Mouse (Mus musculus) small intestine, adult 2 months (tissue): Measurements from ENCODE around the gene Litaf.

ENCODE experiments used
- CTCF ChIP-seq: fragments of 200-500 bp; IDR thresholded peaks from 2 replicates; pipeline ENCODE4 v1.5.1; 2012; ENCODE audit warnings: low read depth, mild to moderate bottlenecking, control low read depth, inconsistent platforms, low read length, moderate library complexity, mixed read lengths; ENCODE audit not compliant: insufficient replicate concordance, insufficient read length; ENCODE audit errors: extremely low read depth
- POLR2A ChIP-seq: fragments of 200-500 bp; IDR thresholded peaks from 2 replicates; pipeline ENCODE4 v1.6.1; 2012; ENCODE audit warnings: low read depth, mild to moderate bottlenecking, control low read depth, inconsistent platforms, low read length, moderate library complexity

DNA sequence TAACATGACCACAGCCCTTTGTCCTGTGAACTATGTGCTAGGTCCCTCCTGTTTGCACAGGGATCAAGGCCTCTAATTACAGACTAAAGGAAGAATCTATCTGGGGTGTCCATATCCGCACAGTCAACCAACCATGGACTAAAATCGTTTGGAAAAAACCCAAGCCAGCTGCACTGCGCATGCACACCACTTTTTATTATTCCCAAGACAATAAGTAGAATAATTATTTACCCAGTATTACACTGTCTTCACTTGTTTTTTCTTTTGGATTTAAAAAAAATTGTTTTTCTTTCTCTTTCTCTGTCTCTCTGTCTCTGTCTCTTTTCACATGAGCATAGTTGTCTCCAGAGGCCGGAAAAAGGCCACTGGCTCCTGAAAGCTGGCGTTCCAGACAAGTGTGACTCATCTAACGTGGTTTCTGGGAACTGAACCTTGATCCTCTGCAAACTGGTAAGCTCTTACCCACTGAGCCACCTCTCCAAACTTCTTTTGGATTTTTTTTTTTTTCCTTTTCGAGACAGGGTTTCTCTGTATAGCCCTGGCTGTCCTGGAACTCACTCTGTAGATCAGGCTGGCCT lies 84.4 kb downstream of the Litaf start:
- TF ChIP-seq CTCF (no peak), POLR2A (no peak)
